9 mouse cellular contexts compared by ENCODE assay signal in genomic region chr15:83760683-83761082, GRCm38 (mm10). TPM values are rescaled to one million over a fixed set of nuclear protein-coding genes. Genes with fewer than 3 reads are reported as not detected.
A peak's percentile ranks its signal among the peaks of the same experiment; 100 is the strongest.
DNase-seq lines count a peak whose midpoint lies in the region; ATAC-seq and TF ChIP-seq lines count a peak whose summit lies in the region.
"Had no signal": no experiment of that assay in that cellular context is flagged by ENCODE, and none has a peak within 500 bp of the region (broad histone marks: within the 10 kb centered on the region; RNA-seq: fewer than 3 reads in every experiment).

No protein-coding gene starts in this region.

- H3K9ac ChIP-seq in hindbrain, embryonic 15.5 days = no peak overlapping the region
- H3K9ac ChIP-seq in stomach, postnatal 0 days (ENCODE audit: low read length) = no peak overlapping the region

- H3K27me3 ChIP-seq in spleen, adult 2 months (ENCODE audit: control insufficient read depth, insufficient read depth, low read length) = no peaks in the 10 kb centered on the region
- 0 out of 2 replicates have a peak, but pooled peaks cover 4% of the 10 kb centered on the region for H3K27me3 ChIP-seq in hindbrain, embryonic 15.5 days
- H3K27me3 ChIP-seq in stomach, postnatal 0 days (ENCODE audit: control insufficient read depth, insufficient read depth, low read length) = no peaks in the 10 kb centered on the region

- no peaks in the 10 kb centered on the region for H3K36me3 ChIP-seq in spleen, adult 2 months (ENCODE audit: control insufficient read depth, insufficient read depth, low read length)
- H3K36me3 ChIP-seq in hindbrain, embryonic 15.5 days = no peaks in the 10 kb centered on the region
- no peaks in the 10 kb centered on the region for H3K36me3 ChIP-seq in stomach, postnatal 0 days (ENCODE audit: control insufficient read depth, insufficient read depth, low read length)

- no peaks in the 10 kb centered on the region for H3K9me3 ChIP-seq in hindbrain, embryonic 15.5 days
- H3K9me3 ChIP-seq in stomach, postnatal 0 days (ENCODE audit: control insufficient read depth, low read length) = no peaks in the 10 kb centered on the region

- H3K4me2 ChIP-seq in hindbrain, embryonic 15.5 days = no peak overlapping the region
- no peak overlapping the region for H3K4me2 ChIP-seq in stomach, postnatal 0 days (replicated peaks; ENCODE audit: low read depth)

- H3K27ac ChIP-seq in spleen, adult 2 months (ENCODE audit: insufficient read depth, low read length) = no peak overlapping the region
- H3K27ac ChIP-seq in hindbrain, embryonic 15.5 days (replicated peaks) = no peak overlapping the region
- H3K27ac ChIP-seq in stomach, postnatal 0 days (replicated peaks) = no peak overlapping the region

- ATAC-seq in cerebellum, adult (ENCODE audit: insufficient number of reproducible peaks, low FRiP score, low TSS enrichment) = no peak
- ATAC-seq in hindbrain, embryonic 15.5 days (ENCODE audit: low FRiP score, low read depth) = peak; percentile 52; the same call in 1 of the 2 replicates
- no peak for ATAC-seq in stomach, postnatal 0 days (ENCODE audit: low FRiP score, low TSS enrichment)

- TF ChIP-seq CTCF in spleen, adult 2 months (IDR thresholded peaks at IDR 0.05; ENCODE audit: extremely low read depth, insufficient read depth, insufficient read length, insufficient replicate concordance) = peak; percentile 44; the same call in 1 of the 2 replicates
- TF ChIP-seq CTCF in stomach, postnatal 0 days (IDR thresholded peaks at IDR 0.05; ENCODE audit: low read depth) = peak; percentile 83

- peak; percentile 27 to 50 for DNase-seq in cerebellum, adult 18-20 months
- DNase-seq in spleen, adult 2 months (ENCODE audit: low read depth in 1 of 2, low spot score in 2 of 2) = no peak
- no peak for DNase-seq in spleen, adult 12 weeks (ENCODE audit: low spot score)
- peak; percentile 64 for DNase-seq in embryo, embryonic 11 days
- peak; percentile 29 to 38 for DNase-seq in lung, postnatal 4 days
- DNase-seq in stomach, postnatal 0 days (ENCODE audit: low spot score) = peak; percentile 57

- H3K4me1 ChIP-seq in spleen, adult 2 months (ENCODE audit: control insufficient read depth, insufficient read depth, insufficient read length) = no peaks in the 10 kb centered on the region
- peaks cover 7% of the 10 kb centered on the region for H3K4me1 ChIP-seq in hindbrain, embryonic 15.5 days (replicated peaks)
- H3K4me1 ChIP-seq in stomach, postnatal 0 days (replicated peaks; ENCODE audit: control insufficient read depth, insufficient read depth) = no peaks in the 10 kb centered on the region

- 11% methylated on average over 10 of the region's 10 CpGs for WGBS in spleen, adult 2 months
- 5% methylated on average over 10 of the region's 10 CpGs for WGBS in hindbrain, embryonic 15.5 days
- 6% methylated on average over 10 of the region's 10 CpGs for WGBS in stomach, postnatal 0 days

- TF ChIP-seq POLR2A in spleen, adult 2 months (IDR thresholded peaks at IDR 0.05; ENCODE audit: low read depth, low read length) = no peak

- TF ChIP-seq EP300 in stomach, postnatal 0 days (optimal IDR thresholded peaks at IDR 0.05) = no peak

- H3K4me3 ChIP-seq in spleen, adult 2 months (ENCODE audit: extremely low read depth, insufficient read depth, insufficient read length) = no peak overlapping the region
- no peak overlapping the region for H3K4me3 ChIP-seq in hindbrain, embryonic 15.5 days
- H3K4me3 ChIP-seq in stomach, postnatal 0 days (ENCODE audit: low read depth, low read length) = no peak overlapping the region
- H3K4me3 ChIP-seq: myocyte had no signal

RNA-seq across cellular contexts. Expression of gene Mpped1, which starts 18.6 kb away (rescaled TPM):
- 1.1 and 1.5 TPM in 2 replicates for polyA plus RNA-seq in spleen, adult 2 months (2012; rRNA removed)
- polyA plus RNA-seq in hindbrain, embryonic 15.5 days (2015; fragmentation: Nextera tagmentation; extraction: Ambion mirVana) = 17.7 and 25.5 TPM in 2 replicates
- 0.08 and 0.10 TPM in 2 replicates for polyA plus RNA-seq in stomach, postnatal 0 days (2015; fragmentation: Nextera tagmentation; extraction: Ambion mirVana)
- polyA plus RNA-seq: myocyte had no signal

RNA-seq across cellular contexts. Expression of gene Scube1, which starts 35.9 kb away (rescaled TPM):
- polyA plus RNA-seq in spleen, adult 2 months (2012; rRNA removed) = 8.8 and 10.0 TPM in 2 replicates
- 8.4 and 9.7 TPM in 2 replicates for polyA plus RNA-seq in hindbrain, embryonic 15.5 days (2015; fragmentation: Nextera tagmentation; extraction: Ambion mirVana)
- polyA plus RNA-seq in stomach, postnatal 0 days (2015; fragmentation: Nextera tagmentation; extraction: Ambion mirVana) = 5.0 and 5.5 TPM in 2 replicates
- polyA plus RNA-seq: myocyte had no signal

Comparison
In these comparisons a context has a peak if more than half of its experiments do, and no peak if none do; other contexts are left out.
1. DNase-seq: peak in cerebellum, adult 18-20 months (2 of 2), embryo, embryonic 11 days (single experiment), lung, postnatal 4 days (2 of 2) and stomach, postnatal 0 days (single experiment); none in spleen, adult 2 months (0 of 2) and spleen, adult 12 weeks (single experiment).